Mouse (Mus musculus) embryo, embryonic 10.5 days (tissue): ENCODE measurements around the gene Gpd1.
"Not testable (repeated sequence)": the region's sequence is repeated elsewhere in the genome, so short reads cannot be mapped to it uniquely, and the experiment has no call there.

Experiments used
- DNase-seq: peaks from one replicate; pipeline ENCODE4 v3.0.0-alpha.2; 2015; ENCODE audit warnings: low spot score

Gene Gpd1

GRCm38 (mm10) chr15:99717386-99718334 lies at the start of gene Gpd1:
Gpd1 (plus strand) TSS chr15:99717515.
- no peak for DNase-seq

DNA sequence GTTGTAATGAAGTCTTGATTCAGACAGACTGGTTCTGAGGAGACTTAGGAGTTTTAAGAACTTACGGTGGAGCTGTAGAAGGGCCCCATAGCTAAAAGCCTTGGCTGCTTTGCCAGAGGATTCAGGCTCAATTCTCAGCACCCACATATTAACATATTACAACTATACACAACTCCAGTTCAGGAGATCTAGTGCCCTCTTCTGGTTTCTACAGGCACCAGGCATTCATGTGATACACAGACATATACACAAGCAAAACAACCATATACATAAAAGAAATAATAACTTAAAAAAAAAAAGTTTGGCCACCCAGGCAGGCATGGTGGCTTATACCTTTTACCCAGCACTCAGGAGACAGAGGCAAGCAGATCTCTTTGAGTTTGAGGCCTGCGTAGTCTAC lies 49.8 kb upstream of the Gpd1 start:
- no peak for DNase-seq

- DNase-seq = peak; percentile 88
Measured at GRCm38 (mm10) chr15:99668881-99669280, 48.4 kb upstream of the Gpd1 start.

DNA sequence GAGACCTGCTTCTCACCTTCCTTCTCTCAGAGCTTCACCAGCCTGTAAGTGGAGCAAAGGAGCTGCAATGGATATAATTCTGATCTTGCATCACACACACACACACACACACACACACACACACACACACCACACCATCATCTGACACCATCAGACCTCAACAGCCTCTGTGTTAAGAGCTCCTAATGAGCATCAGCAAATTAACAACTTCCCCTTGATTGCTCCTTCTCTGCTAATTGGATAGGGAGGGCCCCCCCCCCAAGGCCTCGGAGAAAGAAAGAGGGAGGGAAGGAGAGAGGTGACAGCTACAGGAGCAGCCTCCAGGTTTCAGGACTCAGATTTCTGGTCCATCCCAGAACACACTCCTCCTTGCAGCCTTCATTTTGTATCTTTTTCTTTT lies 47.9 kb upstream of the Gpd1 start:
- no peak for DNase-seq

- DNase-seq = peak; percentile 67
Measured at GRCm38 (mm10) chr15:99670154-99670821, 47.0 kb upstream of the Gpd1 start, which contains the start of gene Asic1. Asic1 (plus strand) TSS chr15:99670368.

DNA sequence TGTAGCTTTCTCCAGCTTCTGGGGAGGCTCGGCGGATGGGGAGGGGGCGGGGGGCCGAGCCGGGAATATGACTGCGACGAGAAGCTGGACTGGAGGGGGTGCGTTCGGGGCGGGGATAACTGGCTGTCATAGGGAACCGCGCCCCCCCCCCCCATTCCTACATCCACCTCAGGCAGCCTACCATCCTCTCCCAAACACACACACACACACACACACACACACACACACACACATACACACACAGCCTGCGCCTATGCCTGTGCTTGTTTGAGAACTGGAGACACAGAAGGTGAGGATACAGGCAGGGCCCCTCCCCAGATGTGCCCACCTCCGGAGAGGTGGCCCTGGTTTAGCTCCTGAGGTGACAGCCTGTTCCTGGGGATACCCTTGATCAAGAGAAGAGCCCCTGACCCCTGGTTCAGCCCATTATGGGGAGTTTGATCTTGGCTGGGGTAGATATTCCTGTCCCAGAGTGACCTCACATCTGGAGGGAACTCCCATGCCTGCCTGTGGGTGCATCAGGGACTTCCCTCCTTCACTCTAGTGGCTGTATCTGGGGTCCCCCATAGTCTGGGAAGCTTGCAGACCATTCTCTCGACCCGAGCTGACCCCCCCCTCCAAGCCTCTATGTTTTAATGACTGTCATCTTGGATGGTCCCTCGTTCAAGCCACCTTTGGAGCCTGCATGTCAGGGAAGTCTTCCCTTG lies 46.2 kb upstream of the Gpd1 start:
- DNase-seq = no peak

GRCm38 (mm10) chr15:99671783-99672182 lies 45.5 kb upstream of the Gpd1 start:
- DNase-seq = no peak

- no peak for DNase-seq
Measured at GRCm38 (mm10) chr15:99674866-99675265, 42.4 kb upstream of the Gpd1 start.

DNA sequence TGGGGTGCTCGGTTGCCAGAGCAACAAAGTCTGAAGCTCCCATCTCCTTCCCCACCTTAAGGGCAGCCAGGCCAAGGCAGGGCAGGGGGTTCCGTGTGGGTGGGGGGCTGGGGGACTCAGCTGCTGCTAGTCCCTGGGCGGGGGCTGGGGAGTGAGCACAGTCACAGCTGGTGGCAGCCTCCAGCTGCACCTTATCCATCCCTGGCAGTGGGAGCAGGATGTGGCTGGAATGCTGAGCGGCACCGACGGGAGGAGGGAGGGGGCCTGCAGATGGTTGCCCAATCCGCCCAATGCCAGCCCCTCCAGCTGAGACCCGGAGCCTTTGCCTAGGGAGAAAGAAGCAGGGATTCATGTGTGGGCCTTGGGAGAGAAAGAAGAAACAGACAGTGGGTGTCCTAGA lies 40.2 kb upstream of the Gpd1 start:
- no peak for DNase-seq

GRCm38 (mm10) chr15:99678063-99678800 lies 39.1 kb upstream of the Gpd1 start:
- DNase-seq = peak; percentile 71

DNA sequence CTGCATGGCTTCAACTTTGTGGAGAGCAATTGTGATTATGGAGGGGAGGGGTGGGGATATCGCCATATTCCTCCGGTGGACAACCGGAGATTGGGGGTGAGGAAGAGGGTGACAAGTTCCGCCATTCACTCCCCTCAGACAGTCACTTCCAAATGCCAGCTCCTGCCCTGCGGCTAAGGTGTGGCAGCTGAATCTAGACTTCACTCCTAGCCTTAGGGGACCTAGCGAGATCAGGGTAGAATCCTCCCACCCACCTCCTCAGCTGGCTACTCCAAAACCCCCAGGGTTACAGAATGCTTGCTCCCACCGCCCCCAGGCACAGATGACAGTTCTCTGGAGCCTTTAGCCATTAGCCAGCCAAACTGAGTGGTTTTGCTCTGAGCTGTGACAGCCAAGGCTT lies 38.3 kb upstream of the Gpd1 start:
- no peak for DNase-seq

GRCm38 (mm10) chr15:99682880-99683279 lies 34.4 kb upstream of the Gpd1 start:
- no peak for DNase-seq

DNA sequence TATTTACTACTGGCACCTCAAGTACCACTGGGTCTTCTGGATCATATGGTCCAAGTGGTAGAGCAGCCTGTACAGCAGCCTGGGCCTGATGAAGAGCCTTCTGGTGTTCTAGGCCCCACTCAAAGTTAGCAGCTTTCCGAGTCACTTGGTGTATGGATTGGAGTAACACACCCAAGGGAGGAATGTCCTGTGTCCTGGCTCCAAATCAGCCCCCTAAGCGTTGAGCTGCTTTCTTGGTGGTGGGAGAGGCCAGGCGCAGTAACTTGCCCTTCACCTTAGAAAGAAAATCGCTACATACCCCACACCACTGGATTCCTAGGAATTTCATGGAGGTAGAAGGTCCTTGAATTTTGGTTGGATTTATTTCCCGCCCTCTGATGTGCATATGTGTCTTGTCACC lies 33.2 kb upstream of the Gpd1 start:
- no peak for DNase-seq

GRCm38 (mm10) chr15:99688712-99689111 lies 28.6 kb upstream of the Gpd1 start:
- DNase-seq = peak; percentile 86

- DNase-seq = no peak
Measured at GRCm38 (mm10) chr15:99690924-99691323, 26.4 kb upstream of the Gpd1 start.

GRCm38 (mm10) chr15:99691976-99692375 lies 25.3 kb upstream of the Gpd1 start:
- DNase-seq = no peak

DNA sequence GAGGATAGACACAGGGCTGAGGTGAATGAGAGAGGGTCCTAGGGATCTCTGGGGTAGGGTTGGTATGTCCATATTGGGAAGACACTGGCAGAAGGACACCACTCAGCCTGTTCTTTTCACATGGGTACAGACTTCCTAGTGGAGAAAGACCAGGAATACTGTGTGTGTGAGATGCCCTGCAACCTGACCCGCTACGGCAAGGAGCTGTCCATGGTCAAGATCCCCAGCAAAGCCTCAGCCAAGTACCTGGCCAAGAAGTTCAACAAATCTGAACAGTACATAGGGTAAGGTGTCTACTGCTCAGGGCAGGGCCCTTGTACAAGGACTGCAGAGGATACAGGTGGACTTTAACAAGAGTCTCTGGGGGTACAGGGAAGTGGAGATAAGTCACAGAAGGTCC lies 20.0 kb upstream of the Gpd1 start:
- DNase-seq = no peak

- DNase-seq = no peak
Measured at GRCm38 (mm10) chr15:99698533-99699085, 18.7 kb upstream of the Gpd1 start.

- DNase-seq = no peak
Measured at GRCm38 (mm10) chr15:99699715-99700114, 17.6 kb upstream of the Gpd1 start.

DNA sequence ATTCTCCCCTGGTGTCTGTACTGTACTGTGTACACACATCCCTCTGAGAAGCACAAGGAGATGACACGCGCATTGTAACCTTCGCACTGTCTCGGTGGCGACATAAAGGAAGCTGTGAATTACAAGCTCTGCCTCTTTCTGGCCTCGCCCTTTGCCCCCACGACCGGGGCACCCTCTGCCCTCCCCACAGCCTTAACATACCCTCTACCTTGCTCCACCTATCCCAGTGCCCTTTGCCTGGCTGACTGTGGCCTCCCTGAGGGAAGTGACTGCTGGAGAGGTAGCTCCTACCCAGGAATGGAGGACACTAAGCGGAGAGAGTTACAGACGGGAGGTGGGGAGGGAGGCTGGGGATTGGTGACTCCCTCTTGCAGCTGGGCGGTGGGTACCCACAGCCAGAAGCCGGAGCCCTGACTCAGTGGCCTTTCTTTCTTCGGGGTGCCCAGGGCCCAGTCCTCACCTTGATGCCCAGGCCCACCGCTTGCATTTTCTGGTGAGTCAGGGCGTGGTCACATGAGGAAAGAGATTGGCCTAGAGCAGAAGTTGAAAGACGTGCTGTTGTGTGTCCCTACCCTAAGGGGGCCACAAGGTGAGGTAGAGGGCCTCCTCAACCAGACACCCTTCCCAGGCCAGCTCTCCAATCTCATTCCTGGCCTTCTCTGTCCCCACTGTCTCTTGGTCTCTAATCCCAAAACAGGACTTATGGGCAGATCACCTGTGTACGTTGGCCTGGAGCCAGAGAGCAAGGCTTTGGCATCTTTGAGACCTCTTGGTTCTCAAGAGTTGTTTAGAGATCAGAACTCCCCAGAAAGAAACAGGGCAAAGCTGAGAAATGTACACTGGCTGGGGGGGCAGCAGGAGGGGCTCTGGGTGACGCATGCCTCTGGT lies 16.9 kb upstream of the Gpd1 start:
- no peak for DNase-seq

DNA sequence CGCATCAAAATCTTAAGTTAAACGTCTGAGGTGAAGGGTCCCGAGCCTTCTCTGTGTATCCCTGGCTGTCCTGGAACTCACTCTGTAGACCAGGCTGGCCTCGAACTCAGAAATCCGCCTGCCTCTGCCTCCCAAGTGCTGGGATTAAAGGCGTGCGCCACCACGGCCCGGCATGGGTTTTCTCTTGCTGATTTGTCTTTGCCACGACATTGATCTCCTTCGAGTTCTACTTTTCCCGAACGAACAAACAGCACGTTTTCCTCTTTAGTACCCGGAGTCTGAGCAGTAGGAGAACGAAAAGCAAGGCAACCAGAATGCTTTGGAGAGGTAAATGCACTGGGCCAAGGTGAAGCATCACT lies 15.7 kb upstream of the Gpd1 start:
- DNase-seq = not testable (repeated sequence)
